Mouse (Mus musculus): Measurements from ENCODE around the gene Gm49395. TPM values are rescaled to one million over a fixed set of nuclear protein-coding genes. Genes with fewer than 3 reads are reported as not detected.

The Gm49395 gene
- polyA plus RNA-seq (2014; fragmentation: Nextera tagmentation; extraction: Ambion mirVana): 2.3 and 4.2 TPM in 2 replicates

DNA sequence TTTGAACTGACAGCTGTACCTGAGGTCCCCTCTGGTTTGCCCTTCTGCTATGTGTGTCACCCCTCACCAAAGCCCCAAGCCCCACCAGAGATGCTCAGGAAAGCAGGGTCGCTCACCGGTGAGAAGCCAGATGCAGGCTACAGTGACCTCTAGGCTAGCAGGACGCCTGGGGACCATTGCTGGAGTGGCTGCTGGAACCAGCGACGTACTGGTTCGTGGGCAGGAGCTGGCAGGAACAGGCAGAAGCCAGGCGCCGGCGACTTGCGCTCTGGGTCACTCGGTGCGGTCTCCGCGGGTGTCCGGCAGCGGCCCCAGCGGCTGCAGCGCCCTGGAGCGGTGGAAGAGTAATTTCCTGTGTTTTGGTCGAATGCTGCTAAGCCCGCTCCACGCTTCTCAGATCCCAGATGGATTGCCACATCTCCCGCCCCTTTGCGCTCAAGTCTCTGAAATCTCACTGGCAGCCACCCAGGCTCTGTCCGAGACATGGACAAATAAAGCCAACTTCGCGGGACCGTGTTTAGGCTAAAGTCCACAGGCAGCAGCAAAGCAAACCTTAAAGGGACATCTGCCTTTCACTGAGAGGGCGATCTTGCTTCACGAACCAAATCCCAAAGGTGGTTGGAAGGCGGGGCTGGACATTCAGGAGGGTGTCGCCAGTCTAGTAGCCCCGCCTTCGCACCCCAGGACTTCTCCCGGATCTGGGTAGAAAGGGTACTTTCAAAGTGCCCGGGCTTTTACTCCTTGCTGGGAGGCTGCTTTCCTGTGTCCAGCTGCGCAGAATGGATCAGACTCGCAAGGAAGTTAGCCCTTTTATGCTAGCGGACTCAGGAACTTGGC lies at the start of gene Gm49395, which contains the start of gene Itga1:
Gene Gm49395, minus strand, starts transcription at position 567 of the 837 bp plus-strand sequence.
Gene Itga1, minus strand, starts transcription at position 610 of the 837 bp plus-strand sequence.
- ATAC-seq (ENCODE audit: low FRiP score, low TSS enrichment): peak; percentile 31; the same call in 1 of the 2 replicates
- WGBS: under 1% methylated on average over 39 of the region's 39 CpGs
- H3K4me3 ChIP-seq (replicated peaks; ENCODE audit: low read depth, low read length): peak within 1 kb of the TSS; percentile 41
- H3K9me3 ChIP-seq (ENCODE audit: control insufficient read depth, low read length): no peaks in the 10 kb centered on the region
- no peaks in the 10 kb centered on the region for H3K36me3 ChIP-seq (ENCODE audit: control insufficient read depth, insufficient read depth, low read length)
- H3K27ac ChIP-seq (replicated peaks; ENCODE audit: low read depth, low read length): peak within 1 kb of the TSS; percentile 42
- H3K27me3 ChIP-seq (ENCODE audit: control insufficient read depth, insufficient read depth, low read length): peaks cover 14% of the 10 kb centered on the region
- peak; percentile 66 for DNase-seq
- H3K4me1 ChIP-seq (ENCODE audit: control insufficient read depth, insufficient read depth, low read length): no peaks in the 10 kb centered on the region; the same call in 1 of the 2 replicates
- peak within 1 kb of the TSS; percentile 86 for H3K4me2 ChIP-seq (ENCODE audit: low read length)
- H3K9ac ChIP-seq (replicated peaks; ENCODE audit: low read length): peak within 1 kb of the TSS; percentile 50

DNA sequence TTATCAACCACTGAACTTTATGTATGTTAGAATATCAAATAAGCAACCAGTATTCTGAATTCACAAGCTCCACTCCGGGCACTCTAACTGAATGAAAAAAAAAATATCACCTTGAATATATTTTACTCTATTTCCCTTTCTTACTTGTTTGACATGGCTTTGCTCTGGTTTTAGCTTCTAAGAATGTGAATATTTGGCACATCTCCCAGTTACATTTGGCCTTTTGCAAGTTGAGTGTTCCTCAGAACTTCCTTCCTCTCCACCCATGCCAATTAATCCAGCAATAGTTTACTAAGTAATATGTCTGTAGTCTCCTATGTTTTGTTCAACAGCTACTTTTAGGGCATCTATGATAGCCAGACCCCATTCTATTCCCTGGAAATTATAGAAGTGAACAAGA lies 48.9 kb upstream of the Gm49395 start:
- H3K36me3 ChIP-seq (ENCODE audit: control insufficient read depth, insufficient read depth, low read length): no peaks in the 10 kb centered on the region
- ATAC-seq (ENCODE audit: low FRiP score, low TSS enrichment): no peak
- H3K9ac ChIP-seq (replicated peaks; ENCODE audit: low read length): no peak overlapping the region
- H3K27ac ChIP-seq (replicated peaks; ENCODE audit: low read depth, low read length): no peak overlapping the region
- H3K9me3 ChIP-seq (ENCODE audit: control insufficient read depth, low read length): no peaks in the 10 kb centered on the region
- H3K4me2 ChIP-seq (ENCODE audit: low read length): no peak overlapping the region
- H3K4me3 ChIP-seq (replicated peaks; ENCODE audit: low read depth, low read length): no peak overlapping the region
- DNase-seq: no peak
- H3K27me3 ChIP-seq (ENCODE audit: control insufficient read depth, insufficient read depth, low read length): no peaks in the 10 kb centered on the region
- 96% methylated on average over 1 of the region's 1 CpGs for WGBS
- H3K4me1 ChIP-seq (ENCODE audit: control insufficient read depth, insufficient read depth, low read length): no peaks in the 10 kb centered on the region

DNA sequence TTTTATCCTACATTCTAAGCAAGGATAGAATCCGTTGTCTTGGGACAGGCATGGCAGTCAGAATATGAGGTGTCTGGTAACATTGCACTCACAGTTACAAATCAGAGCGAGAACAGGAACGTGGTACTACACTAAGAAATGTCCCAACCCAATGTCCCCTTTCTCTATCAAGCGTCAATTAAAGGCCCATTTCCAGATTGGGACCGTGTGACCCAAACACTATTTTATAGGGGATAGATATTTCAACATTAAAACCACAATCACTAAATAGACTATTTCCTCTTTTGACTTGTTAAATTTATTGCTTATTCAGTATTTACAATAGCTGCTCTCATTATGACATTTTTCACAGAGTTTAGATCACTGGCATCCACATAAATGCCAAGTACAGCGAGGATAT lies 48.1 kb upstream of the Gm49395 start:
- H3K9me3 ChIP-seq (ENCODE audit: control insufficient read depth, low read length): no peaks in the 10 kb centered on the region
- no peak overlapping the region for H3K4me2 ChIP-seq (ENCODE audit: low read length)
- no peak overlapping the region for H3K9ac ChIP-seq (replicated peaks; ENCODE audit: low read length)
- no peaks in the 10 kb centered on the region for H3K4me1 ChIP-seq (ENCODE audit: control insufficient read depth, insufficient read depth, low read length)
- H3K27me3 ChIP-seq (ENCODE audit: control insufficient read depth, insufficient read depth, low read length): no peaks in the 10 kb centered on the region
- ATAC-seq (ENCODE audit: low FRiP score, low TSS enrichment) (no peak), DNase-seq (no peak)
- no peak overlapping the region for H3K27ac ChIP-seq (replicated peaks; ENCODE audit: low read depth, low read length)
- no peaks in the 10 kb centered on the region for H3K36me3 ChIP-seq (ENCODE audit: control insufficient read depth, insufficient read depth, low read length)
- 89% methylated on average over 6 of the region's 6 CpGs for WGBS
- no peak overlapping the region for H3K4me3 ChIP-seq (replicated peaks; ENCODE audit: low read depth, low read length)

DNA sequence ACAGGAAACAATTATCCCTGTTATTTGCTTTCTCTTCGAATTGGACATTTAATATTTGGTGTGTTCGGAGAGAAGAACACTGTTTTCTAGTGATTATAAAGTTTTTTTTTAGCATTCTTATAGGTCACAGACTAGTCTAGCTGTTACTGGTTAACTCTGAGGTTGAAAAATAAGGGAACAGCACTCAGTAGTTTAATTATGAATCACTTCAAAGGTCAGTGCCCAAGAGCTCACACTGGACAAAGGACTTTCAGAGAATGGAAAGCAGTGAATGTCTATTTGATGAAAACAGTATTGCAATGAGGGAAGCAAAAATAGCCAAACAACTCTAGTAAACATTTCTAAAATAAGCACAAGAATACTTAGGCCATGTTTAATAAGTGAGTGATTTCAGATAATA lies 41.9 kb upstream of the Gm49395 start:
- Histone ChIP-seq H3K4me3 (replicated peaks; ENCODE audit: low read depth, low read length) (no peak overlapping the region), H3K27ac (replicated peaks; ENCODE audit: low read depth, low read length) (no peak overlapping the region), H3K4me2 (ENCODE audit: low read length) (no peak overlapping the region), H3K36me3 (ENCODE audit: control insufficient read depth, insufficient read depth, low read length) (no peaks in the 10 kb centered on the region), H3K9me3 (ENCODE audit: control insufficient read depth, low read length) (no peaks in the 10 kb centered on the region), H3K27me3 (ENCODE audit: control insufficient read depth, insufficient read depth, low read length) (no peaks in the 10 kb centered on the region), H3K4me1 (ENCODE audit: control insufficient read depth, insufficient read depth, low read length) (no peaks in the 10 kb centered on the region), H3K9ac (replicated peaks; ENCODE audit: low read length) (no peak overlapping the region)
- DNase-seq: no peak
- WGBS: 97% methylated on average over 2 of the region's 2 CpGs
- no peak for ATAC-seq (ENCODE audit: low FRiP score, low TSS enrichment)

DNA sequence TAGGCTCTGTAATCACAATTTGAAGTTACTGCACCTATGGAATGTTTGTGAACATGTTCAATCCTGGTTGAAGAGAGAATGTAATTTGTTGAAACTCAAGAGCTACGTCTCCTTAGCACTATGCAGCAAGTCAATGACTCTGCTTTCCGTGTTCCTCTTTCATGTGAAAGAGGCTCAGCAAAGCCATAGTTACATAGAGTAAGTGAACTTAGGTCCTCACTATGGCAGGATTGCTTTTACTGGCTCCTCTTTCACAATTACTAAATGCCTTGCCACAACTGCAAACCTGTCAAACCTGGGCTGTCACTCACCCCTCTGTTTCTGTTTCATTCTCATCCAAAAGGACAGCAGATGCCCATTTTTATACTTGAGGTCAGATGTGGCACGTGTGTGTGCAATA lies 40.3 kb upstream of the Gm49395 start:
- no peak overlapping the region for H3K9ac ChIP-seq (replicated peaks; ENCODE audit: low read length)
- DNase-seq (no peak), ATAC-seq (ENCODE audit: low FRiP score, low TSS enrichment) (no peak)
- no peaks in the 10 kb centered on the region for H3K36me3 ChIP-seq (ENCODE audit: control insufficient read depth, insufficient read depth, low read length)
- no peaks in the 10 kb centered on the region for H3K9me3 ChIP-seq (ENCODE audit: control insufficient read depth, low read length)
- H3K27ac ChIP-seq (replicated peaks; ENCODE audit: low read depth, low read length): no peak overlapping the region
- no peaks in the 10 kb centered on the region for H3K4me1 ChIP-seq (ENCODE audit: control insufficient read depth, insufficient read depth, low read length)
- H3K27me3 ChIP-seq (ENCODE audit: control insufficient read depth, insufficient read depth, low read length): no peaks in the 10 kb centered on the region
- no peak overlapping the region for H3K4me2 ChIP-seq (ENCODE audit: low read length)
- H3K4me3 ChIP-seq (replicated peaks; ENCODE audit: low read depth, low read length): no peak overlapping the region
- WGBS: 90% methylated on average over 3 of the region's 3 CpGs

DNA sequence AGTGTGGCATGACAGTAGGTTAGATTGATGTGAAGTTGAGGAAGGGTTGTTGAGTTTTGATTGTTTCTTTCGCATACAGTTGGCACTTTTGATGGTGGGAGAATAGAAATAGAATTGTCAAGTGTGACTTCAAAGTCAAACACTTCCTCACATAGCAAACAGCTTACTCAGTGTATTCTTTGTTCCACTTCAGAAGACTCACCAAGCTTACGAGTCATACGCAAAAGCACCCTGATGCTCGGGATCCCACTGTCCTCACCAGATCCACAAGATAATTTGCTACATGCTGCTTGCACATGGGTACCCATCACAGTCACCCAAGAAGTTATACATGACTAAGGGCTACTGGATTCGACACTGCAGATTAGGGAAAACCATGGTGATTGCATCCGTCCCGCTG lies 36.8 kb upstream of the Gm49395 start:
- 89% methylated on average over 7 of the region's 7 CpGs for WGBS
- no peak overlapping the region for H3K4me3 ChIP-seq (replicated peaks; ENCODE audit: low read depth, low read length)

DNA sequence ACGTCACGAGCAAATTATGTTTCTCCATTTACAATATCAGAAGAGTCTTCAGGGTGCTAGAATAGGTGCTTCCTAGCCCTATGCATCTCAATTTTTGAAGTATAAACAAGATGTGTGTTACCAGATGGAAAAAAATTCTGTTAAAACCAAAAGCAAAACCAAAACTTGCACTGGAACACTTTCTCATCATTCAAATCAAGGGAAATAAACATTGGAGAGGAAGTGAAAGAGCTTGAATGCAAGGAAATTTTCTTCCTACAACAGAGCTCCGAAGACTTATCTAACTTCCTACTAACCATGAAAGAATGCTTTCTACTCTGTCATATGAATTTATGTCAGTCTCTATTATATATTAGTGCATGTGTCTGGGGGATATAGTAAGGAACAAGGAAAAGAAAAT lies 35.0 kb upstream of the Gm49395 start:
- Histone ChIP-seq H3K4me1 (ENCODE audit: control insufficient read depth, insufficient read depth, low read length) (no peaks in the 10 kb centered on the region), H3K9ac (replicated peaks; ENCODE audit: low read length) (no peak overlapping the region), H3K27ac (replicated peaks; ENCODE audit: low read depth, low read length) (no peak overlapping the region), H3K4me3 (replicated peaks; ENCODE audit: low read depth, low read length) (no peak overlapping the region), H3K4me2 (ENCODE audit: low read length) (no peak overlapping the region), H3K36me3 (ENCODE audit: control insufficient read depth, insufficient read depth, low read length) (no peaks in the 10 kb centered on the region), H3K27me3 (ENCODE audit: control insufficient read depth, insufficient read depth, low read length) (no peaks in the 10 kb centered on the region), H3K9me3 (ENCODE audit: control insufficient read depth, low read length) (no peaks in the 10 kb centered on the region)
- DNase-seq: no peak
- 87% methylated on average over 3 of the region's 3 CpGs for WGBS
- no peak for ATAC-seq (ENCODE audit: low FRiP score, low TSS enrichment)

More for the DNA sequence above, 36.8 kb upstream of the Gm49395 start:
- Histone ChIP-seq H3K9ac (replicated peaks; ENCODE audit: low read length) (no peak overlapping the region), H3K27ac (replicated peaks; ENCODE audit: low read depth, low read length) (no peak overlapping the region), H3K4me2 (ENCODE audit: low read length) (no peak overlapping the region), H3K9me3 (ENCODE audit: control insufficient read depth, low read length) (no peaks in the 10 kb centered on the region), H3K27me3 (ENCODE audit: control insufficient read depth, insufficient read depth, low read length) (no peaks in the 10 kb centered on the region), H3K4me1 (ENCODE audit: control insufficient read depth, insufficient read depth, low read length) (no peaks in the 10 kb centered on the region), H3K36me3 (ENCODE audit: control insufficient read depth, insufficient read depth, low read length) (no peaks in the 10 kb centered on the region)
- ATAC-seq (ENCODE audit: low FRiP score, low TSS enrichment) (no peak), DNase-seq (no peak)

DNA sequence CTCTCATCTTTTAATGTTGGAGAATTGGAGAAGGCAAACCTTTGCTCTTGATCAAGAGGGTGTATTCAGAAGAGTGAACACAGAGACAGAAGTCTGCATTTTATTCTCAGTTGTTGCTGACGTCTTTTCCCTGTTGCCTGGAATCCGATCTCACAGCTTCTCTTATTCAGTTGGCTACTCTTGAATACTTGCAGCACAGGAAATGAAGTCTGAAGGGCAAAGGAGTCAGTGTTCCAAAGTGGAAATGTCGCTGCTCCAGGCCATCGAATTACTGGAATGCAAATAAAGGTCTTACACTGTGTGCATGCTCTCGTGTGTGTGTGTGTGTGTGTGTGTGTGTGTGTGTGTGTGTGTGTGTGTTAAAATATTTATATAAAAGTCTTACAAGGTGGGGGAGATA lies 30.7 kb upstream of the Gm49395 start:
- no peaks in the 10 kb centered on the region for H3K27me3 ChIP-seq (ENCODE audit: control insufficient read depth, insufficient read depth, low read length)
- H3K9me3 ChIP-seq (ENCODE audit: control insufficient read depth, low read length): no peaks in the 10 kb centered on the region
- no peak overlapping the region for H3K9ac ChIP-seq (replicated peaks; ENCODE audit: low read length)
- WGBS: 34% methylated on average over 5 of the region's 5 CpGs
- no peaks in the 10 kb centered on the region for H3K36me3 ChIP-seq (ENCODE audit: control insufficient read depth, insufficient read depth, low read length)
- no peak overlapping the region for H3K4me3 ChIP-seq (replicated peaks; ENCODE audit: low read depth, low read length)
- no peak overlapping the region for H3K27ac ChIP-seq (replicated peaks; ENCODE audit: low read depth, low read length)
- no peaks in the 10 kb centered on the region for H3K4me1 ChIP-seq (ENCODE audit: control insufficient read depth, insufficient read depth, low read length)
- ATAC-seq (ENCODE audit: low FRiP score, low TSS enrichment): no peak
- no peak for DNase-seq
- no peak overlapping the region for H3K4me2 ChIP-seq (ENCODE audit: low read length)

DNA sequence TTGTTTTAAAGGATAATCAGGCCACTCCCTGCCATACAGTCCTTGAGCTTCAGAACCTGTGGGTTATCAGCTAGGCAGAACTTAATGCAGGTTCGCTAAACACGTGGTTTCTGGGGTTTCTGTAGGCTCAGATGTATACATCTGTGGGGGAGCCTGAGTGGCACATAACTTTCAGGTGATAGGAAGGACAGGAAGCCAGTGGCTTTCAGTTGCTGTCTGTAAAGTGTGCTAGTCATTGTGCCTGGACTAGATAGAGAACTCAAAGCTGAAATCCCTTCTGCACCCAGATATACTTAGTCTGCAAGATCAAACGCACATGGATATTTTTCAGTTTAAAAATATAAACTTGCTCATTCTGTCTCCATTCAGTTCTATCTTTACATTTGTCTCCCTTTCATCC lies 29.7 kb upstream of the Gm49395 start:
- DNase-seq (no peak), ATAC-seq (ENCODE audit: low FRiP score, low TSS enrichment) (no peak)
- Histone ChIP-seq H3K27me3 (ENCODE audit: control insufficient read depth, insufficient read depth, low read length) (no peaks in the 10 kb centered on the region), H3K9ac (replicated peaks; ENCODE audit: low read length) (no peak overlapping the region), H3K4me1 (ENCODE audit: control insufficient read depth, insufficient read depth, low read length) (no peaks in the 10 kb centered on the region), H3K36me3 (ENCODE audit: control insufficient read depth, insufficient read depth, low read length) (no peaks in the 10 kb centered on the region), H3K27ac (replicated peaks; ENCODE audit: low read depth, low read length) (no peak overlapping the region), H3K4me3 (replicated peaks; ENCODE audit: low read depth, low read length) (no peak overlapping the region), H3K9me3 (ENCODE audit: control insufficient read depth, low read length) (no peaks in the 10 kb centered on the region), H3K4me2 (ENCODE audit: low read length) (no peak overlapping the region)
- WGBS: 82% methylated on average over 3 of the region's 3 CpGs

Measured in midbrain, embryonic 14.5 days (tissue).